Mouse (Mus musculus) MEL (cell line): ENCODE measurements at regions not wholly inside any gene's neighbourhood (a gene's known extent, or its start where the extent isn't known, plus 50 kb on each side); places are given as distances from the start of the nearest gene placed in this dataset.

Experiments
- DNase-seq: peaks from one replicate; pipeline ENCODE4 v3.0.0; 2011; ENCODE audit warnings: low read depth, low spot score
- H3K27ac ChIP-seq: 2 replicates; pipeline ENCODE4 v1.5.1; 2012; ENCODE audit warnings: low read depth, mild to moderate bottlenecking, control low read depth, low read length, moderate library complexity; ENCODE audit not compliant: control insufficient read depth
- H3K27me3 ChIP-seq, 2 experiments: fragments of 150-350 bp in 1 of 2; sonication (generic) in 1 of 2; 2 replicates each; pipeline ENCODE4 v1.6.1; 2012; ENCODE audit warnings: low read length in 2 of 2, mild to moderate bottlenecking in 2 of 2, improper control_type of control experiment in 1 of 2, moderate library complexity in 1 of 2; ENCODE audit not compliant: insufficient read depth in 2 of 2, control insufficient read depth in 1 of 2
- H3K36me3 ChIP-seq, 2 experiments: 2 replicates each; pipeline ENCODE4 v1.6.1; 2012 to 2014; ENCODE audit warnings: low read length in 2 of 2, improper control_type of control experiment in 1 of 2, inconsistent platforms in 1 of 2, mild to moderate bottlenecking in 1 of 2; ENCODE audit not compliant: insufficient read depth in 2 of 2, control insufficient read depth in 1 of 2
- H3K4me1 ChIP-seq, 2 experiments: fragments of 150-350 bp in 1 of 2; sonication (generic) in 1 of 2; 2 replicates each; pipeline ENCODE4 v1.6.1; 2012; ENCODE audit warnings: low read length in 2 of 2, improper control_type of control experiment in 1 of 2, mild to moderate bottlenecking in 1 of 2; ENCODE audit not compliant: insufficient read depth in 2 of 2, control insufficient read depth in 1 of 2
- H3K4me3 ChIP-seq, 2 experiments: fragments of 150-350 bp in 1 of 2; sonication (generic) in 1 of 2; 2 replicates each; pipeline ENCODE4 v1.5.1; 2012; ENCODE audit warnings: low read depth in 2 of 2, low read length in 2 of 2, mild to moderate bottlenecking in 2 of 2, moderate library complexity in 2 of 2, control low read depth in 1 of 2, improper control_type of control experiment in 1 of 2; ENCODE audit not compliant: control insufficient read depth in 1 of 2, insufficient read depth in 1 of 2
- H3K79me2 ChIP-seq: 2 replicates; pipeline ENCODE4 v1.6.1; 2012; ENCODE audit warnings: mild to moderate bottlenecking, low read length, moderate library complexity; ENCODE audit not compliant: control insufficient read depth, poor library complexity, insufficient read depth
- H3K9ac ChIP-seq: 2 replicates; pipeline ENCODE4 v1.6.1; 2012; ENCODE audit warnings: low read depth, mild to moderate bottlenecking, control low read depth, low read length, moderate library complexity; ENCODE audit not compliant: control insufficient read depth, poor library complexity, severe bottlenecking
- H3K9me3 ChIP-seq: fragments of 150-350 bp; sonication (generic); replicated peaks from 2 replicates; pipeline ENCODE4 v1.6.1; 2012; ENCODE audit warnings: mild to moderate bottlenecking, low read length, improper control_type of control experiment, moderate library complexity; ENCODE audit not compliant: insufficient read depth
- CHD1 ChIP-seq: IDR thresholded peaks from 2 replicates; pipeline ENCODE4 v1.6.1; 2012; ENCODE audit warnings: low read depth, mild to moderate bottlenecking, inconsistent platforms, low read length, improper control_type of control experiment
- CHD2 ChIP-seq: IDR thresholded peaks from 2 replicates; pipeline ENCODE4 v1.6.1; 2011; ENCODE audit warnings: low read length, improper control_type of control experiment
- CTCF ChIP-seq, 3 experiments: IDR thresholded peaks in 2 of 3; conservative IDR thresholded peaks in 1 of 3; 2 replicates each; pipeline ENCODE4 v1.5.1; 2011 to 2012; ENCODE audit warnings: low read length in 3 of 3, low read depth in 2 of 3, mild to moderate bottlenecking in 2 of 3, improper control_type of control experiment in 1 of 3, inconsistent platforms in 1 of 3, mixed read lengths in 1 of 3, moderate library complexity in 1 of 3; ENCODE audit not compliant: control insufficient read depth in 1 of 3, insufficient read depth in 1 of 3, poor library complexity in 1 of 3, severe bottlenecking in 1 of 3
- E2F4 ChIP-seq: IDR thresholded peaks from 2 replicates; pipeline ENCODE4 v1.6.1; 2011; ENCODE audit warnings: low read depth, low read length, improper control_type of control experiment, borderline replicate concordance
- ETS1 ChIP-seq: IDR thresholded peaks from 2 replicates; pipeline ENCODE4 v1.6.1; 2012; ENCODE audit warnings: low read depth, mild to moderate bottlenecking, inconsistent platforms, low read length, improper control_type of control experiment, moderate library complexity
- GABPA ChIP-seq: IDR thresholded peaks from 2 replicates; pipeline ENCODE4 v1.6.1; 2012; ENCODE audit warnings: low read depth, mild to moderate bottlenecking, inconsistent platforms, low read length, improper control_type of control experiment, moderate library complexity
- KAT2A ChIP-seq: conservative IDR thresholded peaks from 2 replicates; pipeline ENCODE4 v1.6.1; 2012; ENCODE audit warnings: low read depth, low read length, improper control_type of control experiment, inconsistent platforms
- MAFK ChIP-seq: IDR thresholded peaks from 2 replicates; pipeline ENCODE4 v1.6.1; 2011; ENCODE audit warnings: low read depth, mild to moderate bottlenecking, low read length, improper control_type of control experiment, borderline replicate concordance
- MAX ChIP-seq: IDR thresholded peaks from 2 replicates; pipeline ENCODE4 v1.6.1; 2011; ENCODE audit warnings: low read length, improper control_type of control experiment
- MYC ChIP-seq: IDR thresholded peaks from 2 replicates; pipeline ENCODE4 v1.6.1; 2011; ENCODE audit warnings: low read depth, mild to moderate bottlenecking, low read length, improper control_type of control experiment, moderate library complexity
- POLR2AphosphoS5 ChIP-seq: IDR thresholded peaks from 2 replicates; pipeline ENCODE4 v1.6.1; 2012; ENCODE audit warnings: low read depth, borderline replicate concordance, mild to moderate bottlenecking, inconsistent platforms, low read length, moderate library complexity, mixed read lengths
- RAD21 ChIP-seq: IDR thresholded peaks from 2 replicates; pipeline ENCODE4 v1.6.1; 2011; ENCODE audit warnings: mild to moderate bottlenecking, low read depth, low read length, improper control_type of control experiment
- RCOR1 ChIP-seq: IDR thresholded peaks from 2 replicates; pipeline ENCODE4 v1.6.1; 2012; ENCODE audit warnings: low read depth, mild to moderate bottlenecking, inconsistent platforms, low read length, improper control_type of control experiment
- SIN3A ChIP-seq: IDR thresholded peaks from 2 replicates; pipeline ENCODE4 v1.6.1; 2012; ENCODE audit warnings: low read length, improper control_type of control experiment, inconsistent platforms
- TAL1 ChIP-seq: IDR thresholded peaks from 2 replicates; pipeline ENCODE4 v1.6.1; 2012; ENCODE audit warnings: mild to moderate bottlenecking, inconsistent platforms, low read length, moderate library complexity, mixed read lengths
- USF1 ChIP-seq: IDR thresholded peaks from 2 replicates; pipeline ENCODE4 v1.6.1; 2014; ENCODE audit warnings: low read depth, mild to moderate bottlenecking, inconsistent platforms, low read length, improper control_type of control experiment, moderate library complexity
- USF2 ChIP-seq, 2 experiments: IDR thresholded peaks; 2 replicates each; pipeline ENCODE4 v1.6.1; 2011 to 2012; ENCODE audit warnings: improper control_type of control experiment in 2 of 2, low read length in 2 of 2, borderline replicate concordance in 1 of 2, inconsistent platforms in 1 of 2, low read depth in 1 of 2, mild to moderate bottlenecking in 1 of 2; ENCODE audit not compliant: insufficient read depth in 1 of 2
- ZMIZ1 ChIP-seq: IDR thresholded peaks from 2 replicates; pipeline ENCODE4 v1.6.1; 2012; ENCODE audit warnings: low read depth, mild to moderate bottlenecking, inconsistent platforms, low read length, improper control_type of control experiment, moderate library complexity
- ZNF384 ChIP-seq: IDR thresholded peaks from 2 replicates; pipeline ENCODE4 v1.6.1; 2012; ENCODE audit warnings: low read depth, mild to moderate bottlenecking, inconsistent platforms, low read length, improper control_type of control experiment

DNA sequence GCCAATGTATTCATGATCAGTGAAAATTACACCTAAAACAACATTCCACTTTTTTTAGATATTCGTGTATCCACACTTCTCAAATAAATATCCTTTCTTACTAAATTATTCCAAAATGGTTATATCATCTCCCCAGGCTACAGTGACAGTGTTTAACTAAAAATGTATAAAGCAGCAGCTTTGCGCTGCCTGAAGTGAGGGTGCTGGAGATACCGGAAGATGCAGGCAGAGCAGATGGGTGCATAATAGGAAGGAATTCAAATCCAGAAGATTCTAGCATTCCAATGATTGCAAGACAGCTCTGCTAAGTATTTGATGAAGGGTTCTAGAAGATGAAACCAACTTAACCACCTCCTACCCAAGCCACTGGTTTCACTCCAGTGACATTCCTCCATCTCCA lies 516.9 kb upstream of the Vstm2b start:
- no peaks in the 10 kb centered on the region for H3K4me1 ChIP-seq
- no peaks in the 10 kb centered on the region for H3K36me3 ChIP-seq
- H3K27me3 ChIP-seq = no peaks in the 10 kb centered on the region
- no peak for TF ChIP-seq TAL1
- no peak for TF ChIP-seq POLR2AphosphoS5
- no peak for TF ChIP-seq CHD1
- TF ChIP-seq MAFK = no peak
- TF ChIP-seq CHD2 = no peak
- TF ChIP-seq ETS1 = no peak
- no peak for TF ChIP-seq GABPA
- no peak for TF ChIP-seq KAT2A
- TF ChIP-seq RCOR1 = no peak
- no peak for TF ChIP-seq MAX
- no peak for TF ChIP-seq RAD21
- TF ChIP-seq E2F4 = no peak
- TF ChIP-seq ZMIZ1 = no peak
- no peak for TF ChIP-seq USF2 (IDR thresholded peaks at IDR 0.05; ENCODE audit: borderline replicate concordance in 1 of 2, insufficient read depth in 1 of 2, low read depth in 1 of 2, low read length in 2 of 2)
- DNase-seq = no peak
- H3K9ac ChIP-seq = no peak overlapping the region
- no peak overlapping the region for H3K27ac ChIP-seq
- H3K9me3 ChIP-seq = no peaks in the 10 kb centered on the region
- no peaks in the 10 kb centered on the region for H3K79me2 ChIP-seq
- no peak overlapping the region for H3K4me3 ChIP-seq

DNA sequence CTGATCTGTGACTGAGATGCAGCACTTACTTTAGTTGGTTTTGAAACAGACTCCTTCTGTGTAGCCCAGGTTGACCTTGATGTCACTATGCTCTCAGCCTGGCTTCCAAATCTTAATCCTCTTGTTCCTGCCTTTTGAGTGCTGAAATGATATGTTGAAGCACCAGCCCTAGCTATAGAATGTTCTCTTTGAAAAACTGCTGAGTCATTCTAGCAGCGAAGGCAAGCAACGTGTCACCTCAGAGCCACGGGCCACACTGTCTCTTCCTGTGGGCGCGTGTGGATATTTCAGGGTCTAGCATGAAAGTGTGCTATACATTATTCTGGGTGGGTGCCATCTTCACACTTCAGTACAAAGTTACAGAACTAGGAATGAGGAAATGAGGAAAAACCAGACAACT lies 510.0 kb upstream of the Vstm2b start:
- H3K79me2 ChIP-seq = no peaks in the 10 kb centered on the region
- no peak overlapping the region for H3K27ac ChIP-seq
- no peak for DNase-seq
- H3K4me3 ChIP-seq = no peak overlapping the region
- no peak for TF ChIP-seq KAT2A
- TF ChIP-seq POLR2AphosphoS5 = no peak
- no peak for TF ChIP-seq USF1
- H3K36me3 ChIP-seq = no peaks in the 10 kb centered on the region
- no peak overlapping the region for H3K9ac ChIP-seq
- H3K9me3 ChIP-seq = no peaks in the 10 kb centered on the region
- no peaks in the 10 kb centered on the region for H3K4me1 ChIP-seq
- no peaks in the 10 kb centered on the region for H3K27me3 ChIP-seq

DNA sequence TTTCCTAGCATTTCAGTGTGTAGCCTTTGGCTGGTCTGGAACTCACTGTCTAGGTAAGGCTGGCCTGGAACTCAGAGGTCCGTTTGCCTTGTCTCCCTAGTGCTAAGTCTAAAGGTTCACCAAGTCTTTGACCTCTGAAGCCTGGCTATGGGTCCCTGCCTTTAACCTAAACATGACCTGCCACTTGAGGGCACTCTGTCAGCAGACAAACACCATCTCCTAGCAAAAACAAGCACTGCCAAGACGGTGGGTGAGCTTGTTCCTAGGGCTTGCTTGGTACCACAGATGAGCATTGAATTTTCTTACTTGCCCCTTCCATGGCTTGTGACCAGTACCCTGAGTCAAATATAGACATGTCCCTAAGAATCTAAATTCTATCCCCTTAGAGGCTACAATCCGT lies 508.3 kb upstream of the Vstm2b start:
- DNase-seq = no peak
- no peak overlapping the region for H3K27ac ChIP-seq
- H3K27me3 ChIP-seq = no peaks in the 10 kb centered on the region
- TF ChIP-seq POLR2AphosphoS5 = no peak
- no peak for TF ChIP-seq CTCF (IDR thresholded peaks at IDR 0.05 in 2 of 3, conservative IDR thresholded peaks at IDR 0.05 in 1 of 3; ENCODE audit: control insufficient read depth in 1 of 3, insufficient read depth in 1 of 3, low read depth in 2 of 3, low read length in 3 of 3, poor library complexity in 1 of 3, severe bottlenecking in 1 of 3)
- no peak for TF ChIP-seq KAT2A
- no peak for TF ChIP-seq SIN3A
- no peak for TF ChIP-seq MYC
- TF ChIP-seq ZNF384 = no peak
- no peak for TF ChIP-seq CHD2
- H3K4me1 ChIP-seq = no peaks in the 10 kb centered on the region
- H3K4me3 ChIP-seq = no peak overlapping the region
- no peak overlapping the region for H3K9ac ChIP-seq
- H3K79me2 ChIP-seq = no peaks in the 10 kb centered on the region
- no peaks in the 10 kb centered on the region for H3K9me3 ChIP-seq
- no peaks in the 10 kb centered on the region for H3K36me3 ChIP-seq
